Mouse (Mus musculus) lung, postnatal 25 days (tissue): ENCODE measurements at regions not wholly inside any gene's neighbourhood (a gene's known extent, or its start where the extent isn't known, plus 50 kb on each side); places are given as distances from the start of the nearest gene placed in this dataset.

Experiments used
- DNase-seq: peaks from one replicate; pipeline ENCODE4 v3.0.0; 2022; ENCODE audit warnings: low spot score

GRCm38 (mm10) chr4:40537859-40538258 lies 65.9 kb downstream of the Tmem215 start:
- no peak for DNase-seq

- no peak for DNase-seq
Observed at GRCm38 (mm10) chr4:40543085-40544048, 71.4 kb downstream of the Tmem215 start.

GRCm38 (mm10) chr4:40544056-40544455 lies 72.1 kb downstream of the Tmem215 start:
- peak; percentile 0 for DNase-seq

- no peak for DNase-seq
Observed at GRCm38 (mm10) chr4:40544806-40545205, 72.8 kb downstream of the Tmem215 start.

GRCm38 (mm10) chr4:40545700-40546099 lies 73.7 kb downstream of the Tmem215 start:
- no peak for DNase-seq

GRCm38 (mm10) chr4:40559824-40560223 lies 87.8 kb downstream of the Tmem215 start:
- DNase-seq: no peak

- no peak for DNase-seq
Observed at GRCm38 (mm10) chr4:40573300-40573699, 101.3 kb downstream of the Tmem215 start.

- DNase-seq: no peak
Observed at GRCm38 (mm10) chr4:40575951-40576350, 104.0 kb downstream of the Tmem215 start.

- no peak for DNase-seq
Observed at GRCm38 (mm10) chr4:40584436-40584835, 112.5 kb downstream of the Tmem215 start.

- DNase-seq: peak; percentile 3
Observed at GRCm38 (mm10) chr4:40584940-40585571, 113.1 kb downstream of the Tmem215 start.

GRCm38 (mm10) chr4:40586045-40586444 lies 114.1 kb downstream of the Tmem215 start:
- no peak for DNase-seq

GRCm38 (mm10) chr4:40587254-40587653 lies 115.3 kb downstream of the Tmem215 start:
- no peak for DNase-seq

- DNase-seq: no peak
Observed at GRCm38 (mm10) chr4:40593806-40594205, 109.2 kb downstream of the Aptx start.

GRCm38 (mm10) chr4:40625024-40625423 lies 78.0 kb downstream of the Aptx start:
- DNase-seq: no peak

- no peak for DNase-seq
Observed at GRCm38 (mm10) chr4:40625911-40626310, 77.1 kb downstream of the Aptx start.
